Mouse (Mus musculus): ENCODE measurements around the gene Cldn18. TPM values are rescaled to one million over a fixed set of nuclear protein-coding genes. Genes with fewer than 3 reads are reported as not detected.

Gene Cldn18
- total RNA-seq, 1 experiment, result 0.09 TPM

- Histone ChIP-seq H3K4me3 (ENCODE audit: insufficient read depth in 1 of 2, low read depth in 1 of 2, low read length in 2 of 2, poor library complexity in 1 of 2, severe bottlenecking in 1 of 2) (no peak overlapping the region), H3K36me3 (ENCODE audit: control insufficient read depth, insufficient read depth, low read length, poor library complexity, severe bottlenecking) (no peaks in the 10 kb centered on the region), H3K9ac (ENCODE audit: insufficient read depth, low read depth, low read length, poor library complexity, severe bottlenecking) (no peak overlapping the region), H3K9me3 (ENCODE audit: control insufficient read depth, insufficient read depth, low read depth, low read length) (no peaks in the 10 kb centered on the region), H3K27ac (ENCODE audit: insufficient read depth, low read depth, low read length, poor library complexity, severe bottlenecking) (no peak overlapping the region), H3K4me1 (ENCODE audit: control insufficient read depth in 2 of 2, insufficient read depth in 2 of 2, low read length in 2 of 2, poor library complexity in 1 of 2) (no peaks in the 10 kb centered on the region)
- TF ChIP-seq HCFC1 (IDR thresholded peaks at IDR 0.05; ENCODE audit: borderline replicate concordance, insufficient read depth, low read length), result no peak
- TF ChIP-seq ZNF384 (IDR thresholded peaks at IDR 0.05; ENCODE audit: low read depth, low read length), result no peak
- DNase-seq (ENCODE audit: low read depth, low spot score), result no peak
- in situ Hi-C loops (cut with MboI; ENCODE audit: low sequenced_read_pairs in 2 of 2, unreplicated experiment in 2 of 2), result no loop called here
Measured at GRCm38 (mm10) chr9:99681980-99682570, 35.0 kb downstream of the Cldn18 start.

GRCm38 (mm10) chr9:99675714-99676113, 41.4 kb downstream of the Cldn18 start:
- peaks cover 2 to 5% of the 10 kb centered on the region in 2 experiments; a peak in 3 of 4 replicates for H3K4me1 ChIP-seq (ENCODE audit: control insufficient read depth in 2 of 2, insufficient read depth in 2 of 2, low read length in 2 of 2, poor library complexity in 1 of 2)

GRCm38 (mm10) chr9:99671603-99672002, 45.5 kb downstream of the Cldn18 start:
- Histone ChIP-seq H3K4me3 (ENCODE audit: insufficient read depth in 1 of 2, low read depth in 1 of 2, low read length in 2 of 2, poor library complexity in 1 of 2, severe bottlenecking in 1 of 2) (no peak overlapping the region), H3K27ac (ENCODE audit: insufficient read depth, low read depth, low read length, poor library complexity, severe bottlenecking) (no peak overlapping the region), H3K36me3 (ENCODE audit: control insufficient read depth, insufficient read depth, low read length, poor library complexity, severe bottlenecking) (no peaks in the 10 kb centered on the region), H3K9me3 (ENCODE audit: control insufficient read depth, insufficient read depth, low read depth, low read length) (no peaks in the 10 kb centered on the region), H3K9ac (ENCODE audit: insufficient read depth, low read depth, low read length, poor library complexity, severe bottlenecking) (no peak overlapping the region), H3K4me1 (ENCODE audit: control insufficient read depth in 2 of 2, insufficient read depth in 2 of 2, low read length in 2 of 2, poor library complexity in 1 of 2) (peaks cover 2 to 5% of the 10 kb centered on the region in 2 experiments; a peak in 3 of 4 replicates)
- TF ChIP-seq ZC3H11A (IDR thresholded peaks at IDR 0.05; ENCODE audit: borderline replicate concordance, low read depth, low read length) (no peak), MAFK (IDR thresholded peaks at IDR 0.05; ENCODE audit: insufficient read depth, low read depth, low read length) (no peak), HCFC1 (IDR thresholded peaks at IDR 0.05; ENCODE audit: borderline replicate concordance, insufficient read depth, low read length) (no peak), ZNF384 (IDR thresholded peaks at IDR 0.05; ENCODE audit: low read depth, low read length) (no peak), CHD2 (IDR thresholded peaks at IDR 0.05; ENCODE audit: low read depth, low read length) (no peak)
- in situ Hi-C loops (cut with MboI; ENCODE audit: low sequenced_read_pairs in 2 of 2, unreplicated experiment in 2 of 2), result no loop called here
- DNase-seq (ENCODE audit: low read depth, low spot score), result no peak

More at GRCm38 (mm10) chr9:99675714-99676113, 41.4 kb downstream of the Cldn18 start:
- no peaks in the 10 kb centered on the region for H3K9me3 ChIP-seq (ENCODE audit: control insufficient read depth, insufficient read depth, low read depth, low read length)
- H3K27ac ChIP-seq (ENCODE audit: insufficient read depth, low read depth, low read length, poor library complexity, severe bottlenecking), result no peak overlapping the region
- in situ Hi-C loops (cut with MboI; ENCODE audit: low sequenced_read_pairs in 2 of 2, unreplicated experiment in 2 of 2), result no loop called here
- H3K9ac ChIP-seq (ENCODE audit: insufficient read depth, low read depth, low read length, poor library complexity, severe bottlenecking), result no peak overlapping the region
- H3K4me3 ChIP-seq (ENCODE audit: insufficient read depth in 1 of 2, low read depth in 1 of 2, low read length in 2 of 2, poor library complexity in 1 of 2, severe bottlenecking in 1 of 2), result no peak overlapping the region
- no peaks in the 10 kb centered on the region for H3K36me3 ChIP-seq (ENCODE audit: control insufficient read depth, insufficient read depth, low read length, poor library complexity, severe bottlenecking)
- no peak for DNase-seq (ENCODE audit: low read depth, low spot score)
- no peak for TF ChIP-seq CHD2 (IDR thresholded peaks at IDR 0.05; ENCODE audit: low read depth, low read length)
- TF ChIP-seq MAFK (IDR thresholded peaks at IDR 0.05; ENCODE audit: insufficient read depth, low read depth, low read length), result no peak
- TF ChIP-seq HCFC1 (IDR thresholded peaks at IDR 0.05; ENCODE audit: borderline replicate concordance, insufficient read depth, low read length), result no peak
- no peak for TF ChIP-seq ZNF384 (IDR thresholded peaks at IDR 0.05; ENCODE audit: low read depth, low read length)
- no peak for TF ChIP-seq ZC3H11A (IDR thresholded peaks at IDR 0.05; ENCODE audit: borderline replicate concordance, low read depth, low read length)

GRCm38 (mm10) chr9:99667596-99667995, 49.5 kb downstream of the Cldn18 start:
- DNase-seq (ENCODE audit: low read depth, low spot score), result no peak
- H3K36me3 ChIP-seq (ENCODE audit: control insufficient read depth, insufficient read depth, low read length, poor library complexity, severe bottlenecking), result no peaks in the 10 kb centered on the region; the same call in 1 of the 2 replicates
- no peaks in the 10 kb centered on the region for H3K4me1 ChIP-seq (ENCODE audit: control insufficient read depth in 2 of 2, insufficient read depth in 2 of 2, low read length in 2 of 2, poor library complexity in 1 of 2)
- in situ Hi-C loops (cut with MboI; ENCODE audit: low sequenced_read_pairs in 2 of 2, unreplicated experiment in 2 of 2), result no loop called here
- H3K9ac ChIP-seq (ENCODE audit: insufficient read depth, low read depth, low read length, poor library complexity, severe bottlenecking), result no peak overlapping the region
- TF ChIP-seq ZC3H11A (IDR thresholded peaks at IDR 0.05; ENCODE audit: borderline replicate concordance, low read depth, low read length), result no peak
- TF ChIP-seq CHD2 (IDR thresholded peaks at IDR 0.05; ENCODE audit: low read depth, low read length), result no peak
- TF ChIP-seq ZNF384 (IDR thresholded peaks at IDR 0.05; ENCODE audit: low read depth, low read length), result no peak
- TF ChIP-seq HCFC1 (IDR thresholded peaks at IDR 0.05; ENCODE audit: borderline replicate concordance, insufficient read depth, low read length), result no peak
- no peak for TF ChIP-seq MAFK (IDR thresholded peaks at IDR 0.05; ENCODE audit: insufficient read depth, low read depth, low read length)
- no peaks in the 10 kb centered on the region for H3K9me3 ChIP-seq (ENCODE audit: control insufficient read depth, insufficient read depth, low read depth, low read length)
- H3K27ac ChIP-seq (ENCODE audit: insufficient read depth, low read depth, low read length, poor library complexity, severe bottlenecking), result no peak overlapping the region
- H3K4me3 ChIP-seq (ENCODE audit: insufficient read depth in 1 of 2, low read depth in 1 of 2, low read length in 2 of 2, poor library complexity in 1 of 2, severe bottlenecking in 1 of 2), result no peak overlapping the region

All from ES-E14 (cell line).